Mouse (Mus musculus) kidney, postnatal 25 days (tissue): Measurements from ENCODE around the gene Srrm4.
"Not testable (repeated sequence)": the region's sequence is repeated elsewhere in the genome, so short reads cannot be mapped to it uniquely, and the experiment has no call there.

Experiments used
- DNase-seq, 2 experiments: peaks; one replicate each; pipeline ENCODE4 v3.0.0; 2021; ENCODE audit warnings: mixed read lengths in 2 of 2

Gene Srrm4

GRCm38 (mm10) chr5:116438328-116438727, 153.3 kb downstream of the Srrm4 start:
- no peak for DNase-seq

- no peak for DNase-seq
Observed at GRCm38 (mm10) chr5:116436117-116436516, 155.5 kb downstream of the Srrm4 start.

DNA sequence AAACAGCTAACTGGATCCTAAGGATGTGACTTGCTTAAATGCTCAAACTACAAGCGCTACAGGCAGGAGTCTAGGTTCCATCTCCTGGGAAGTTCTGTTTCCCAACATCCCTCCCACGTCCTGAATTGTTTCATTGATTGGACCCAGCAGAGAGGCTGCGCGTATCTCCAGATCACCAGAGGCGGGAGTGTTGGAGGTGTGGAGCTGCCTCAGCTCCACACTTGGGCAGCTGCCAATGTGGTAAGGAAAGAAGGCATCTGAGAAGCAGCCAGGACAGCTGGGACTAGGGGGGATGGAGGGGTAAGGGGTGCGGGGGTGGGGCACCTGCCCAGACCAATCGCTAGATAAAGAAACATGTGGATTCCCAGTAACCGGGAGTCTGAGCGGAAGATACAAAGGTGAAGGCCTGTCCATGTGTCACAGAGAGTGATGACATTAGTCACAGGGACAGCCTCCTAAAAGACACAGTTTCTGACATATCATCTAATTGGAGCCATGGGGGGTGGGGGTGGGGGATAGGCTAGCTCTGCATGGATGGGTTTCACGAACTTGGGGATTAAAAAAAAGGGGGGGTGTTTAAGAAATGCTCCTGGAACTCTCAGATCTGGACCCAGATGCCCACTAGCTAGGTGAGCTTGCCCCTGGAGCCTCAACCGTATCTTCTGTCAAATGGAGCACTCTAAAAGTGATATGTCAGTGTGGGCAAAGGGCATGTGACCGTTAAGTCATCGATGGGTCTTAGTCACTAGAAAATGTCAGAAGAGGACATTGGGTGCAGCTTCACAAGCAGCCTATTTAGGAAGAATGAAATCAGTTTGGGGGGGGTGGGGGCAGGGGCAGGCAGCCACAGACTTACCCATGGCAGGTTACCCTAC, 156.4 kb downstream of the Srrm4 start:
- no peak for DNase-seq

DNA sequence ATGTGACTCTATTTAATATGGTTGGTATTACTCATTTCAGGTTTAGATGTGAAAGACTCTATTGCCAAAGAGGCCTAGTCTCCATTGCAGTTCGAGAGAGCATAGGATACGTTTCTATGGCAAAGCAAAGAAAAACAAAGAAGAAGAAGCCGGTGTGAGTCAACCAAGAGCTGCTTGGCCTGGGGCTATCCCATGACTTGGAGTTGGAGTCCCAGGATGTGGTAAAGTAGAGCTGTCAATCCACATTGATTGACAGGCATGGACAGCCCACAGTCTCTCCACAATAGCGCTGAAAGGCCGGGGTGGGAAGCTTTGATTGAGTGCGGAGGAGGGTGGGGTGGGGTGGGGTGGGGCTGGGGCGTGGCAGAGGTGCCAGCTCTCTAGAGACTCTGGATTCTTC, 158.7 kb downstream of the Srrm4 start:
- DNase-seq, result no peak

DNA sequence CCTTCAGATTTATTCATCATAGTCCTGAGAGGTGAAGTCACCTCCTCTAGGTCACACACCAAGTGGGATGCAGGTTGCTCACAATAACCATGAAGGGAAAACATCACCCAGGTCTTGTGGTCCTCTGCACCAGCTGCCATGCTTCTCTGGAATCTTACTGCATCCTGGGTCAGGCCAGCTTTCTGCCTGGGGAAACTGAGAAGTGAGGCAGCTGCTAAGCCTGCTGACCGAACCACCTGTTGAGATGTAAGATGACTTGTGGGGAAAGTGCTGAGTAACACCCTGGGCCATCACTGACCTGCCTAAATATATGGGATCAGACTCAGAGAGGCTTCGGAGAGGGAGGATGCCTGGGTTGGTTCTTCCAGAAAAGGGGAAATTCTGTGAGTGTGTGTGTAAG, 164.9 kb downstream of the Srrm4 start:
- DNase-seq, result no peak

DNA sequence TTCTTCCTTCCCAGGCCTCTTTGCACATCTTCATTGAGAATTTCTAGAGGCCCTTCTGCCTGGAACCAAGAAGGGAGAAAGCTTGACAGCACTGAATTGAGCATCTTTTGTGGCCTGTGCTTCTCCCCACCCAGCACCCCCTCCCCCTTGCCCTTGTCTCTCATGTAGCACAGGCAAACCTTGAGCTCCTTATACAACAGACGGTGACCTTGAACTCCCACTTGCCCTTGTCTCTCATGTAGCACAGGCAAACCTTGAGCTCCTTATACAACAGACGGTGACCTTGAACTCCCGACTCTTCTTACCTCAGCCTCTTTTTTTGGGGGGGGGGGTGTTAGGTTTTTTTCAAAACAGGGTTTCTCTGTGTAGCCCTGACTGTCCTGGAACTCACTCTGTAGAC, 165.9 kb downstream of the Srrm4 start:
- not testable (repeated sequence) for DNase-seq

DNA sequence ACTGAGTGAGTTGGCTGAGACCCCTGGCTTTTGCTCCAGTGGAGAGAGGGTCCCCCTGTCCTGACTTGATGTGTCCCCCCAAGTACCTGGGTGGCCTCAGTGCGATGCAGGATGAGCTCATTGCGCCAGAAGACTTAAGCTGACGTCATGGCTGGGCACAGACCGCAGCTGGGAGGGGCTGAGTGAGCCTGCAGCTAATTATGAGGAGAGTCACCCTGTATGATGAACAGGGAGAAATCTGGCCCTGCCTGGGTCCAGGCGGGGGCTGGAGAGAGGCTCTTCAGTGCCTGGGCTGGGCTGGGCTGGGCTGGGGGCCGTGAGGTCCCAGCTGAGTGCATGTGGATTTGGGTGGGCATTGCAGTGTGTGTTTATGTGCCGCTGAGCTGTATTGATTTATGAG, 166.3 kb downstream of the Srrm4 start:
- DNase-seq, result no peak

DNA sequence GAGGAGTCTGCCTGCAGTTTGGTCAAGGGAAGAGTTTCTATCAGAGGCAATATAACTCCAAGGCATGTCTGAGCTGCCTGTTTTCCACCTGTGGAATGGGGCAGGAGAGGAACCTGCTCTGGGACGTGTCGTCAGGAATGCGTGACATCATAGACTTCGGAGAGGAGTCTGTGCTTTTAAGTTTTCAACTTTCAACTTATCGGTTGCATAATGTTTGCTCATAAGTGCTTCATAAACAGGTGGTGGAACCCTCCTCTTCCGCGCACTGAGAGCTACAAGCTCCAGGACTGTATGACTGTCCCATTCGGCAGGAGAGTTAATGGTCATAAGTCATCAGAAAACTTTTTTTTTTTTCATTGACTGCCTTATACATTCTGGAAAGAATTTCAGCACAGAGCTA, 167.9 kb downstream of the Srrm4 start:
- no peak for DNase-seq

DNA sequence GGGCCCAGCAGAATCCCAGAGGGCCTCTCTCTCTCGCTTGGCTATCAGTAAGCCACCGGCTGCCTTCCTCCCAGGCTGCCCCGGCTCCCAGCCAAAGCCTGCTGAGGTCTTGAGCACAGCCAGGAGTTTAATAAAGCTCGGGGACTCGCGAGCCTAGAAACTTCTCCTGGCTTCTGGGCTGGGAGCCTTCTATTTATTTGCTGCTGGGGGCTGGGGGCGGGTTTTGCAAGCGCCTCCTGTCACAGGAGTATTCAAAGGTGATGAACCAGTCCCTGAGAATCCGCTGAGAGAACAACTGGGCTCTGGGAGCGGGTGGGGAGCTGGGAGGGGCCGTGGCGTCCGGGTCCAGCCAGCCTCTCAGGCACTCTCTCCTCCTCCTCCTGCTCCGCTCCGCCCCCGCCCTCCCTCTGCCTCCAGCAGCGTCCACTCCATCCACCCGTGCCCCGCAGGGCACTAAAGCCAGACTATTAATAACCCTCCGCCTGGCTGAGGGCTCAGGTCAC, 168.9 kb downstream of the Srrm4 start, which contains the start of gene Hspb8:
Gene Hspb8, minus strand, starts transcription at position 166 of the 503 bp plus-strand sequence.
- DNase-seq, result peak; percentile 68 to 83

GRCm38 (mm10) chr5:116421791-116422481, 169.7 kb downstream of the Srrm4 start:
- DNase-seq, result no peak

DNA sequence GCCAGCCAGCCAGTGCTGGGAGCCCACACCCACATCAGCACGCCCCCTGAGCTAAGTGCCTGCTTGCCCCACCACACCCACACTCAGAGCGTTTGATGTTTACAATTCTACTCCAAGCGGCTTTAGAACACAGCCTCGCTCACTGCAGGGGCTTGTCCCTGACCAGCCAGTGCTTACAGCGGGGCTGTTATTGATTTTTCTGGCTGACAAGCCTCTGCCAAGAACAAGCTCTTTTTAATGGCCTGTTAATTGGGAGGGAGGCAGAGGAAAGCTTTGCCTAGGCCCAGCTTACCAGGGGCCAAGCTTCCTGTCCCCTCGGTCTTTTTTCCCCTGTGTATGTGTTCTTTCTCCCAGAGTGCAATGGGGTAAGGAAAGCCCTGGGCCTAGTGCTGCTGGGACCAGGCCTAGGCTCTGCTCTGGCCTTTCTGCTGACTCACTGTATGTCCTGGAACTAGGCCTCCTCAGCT, 170.8 kb downstream of the Srrm4 start:
- no peak for DNase-seq

- no peak for DNase-seq
Observed at GRCm38 (mm10) chr5:116420213-116420612, 171.4 kb downstream of the Srrm4 start.

GRCm38 (mm10) chr5:116419322-116420045, 172.1 kb downstream of the Srrm4 start:
- DNase-seq, result no peak

- no peak for DNase-seq
Observed at GRCm38 (mm10) chr5:116416208-116416607, 175.4 kb downstream of the Srrm4 start.

DNA sequence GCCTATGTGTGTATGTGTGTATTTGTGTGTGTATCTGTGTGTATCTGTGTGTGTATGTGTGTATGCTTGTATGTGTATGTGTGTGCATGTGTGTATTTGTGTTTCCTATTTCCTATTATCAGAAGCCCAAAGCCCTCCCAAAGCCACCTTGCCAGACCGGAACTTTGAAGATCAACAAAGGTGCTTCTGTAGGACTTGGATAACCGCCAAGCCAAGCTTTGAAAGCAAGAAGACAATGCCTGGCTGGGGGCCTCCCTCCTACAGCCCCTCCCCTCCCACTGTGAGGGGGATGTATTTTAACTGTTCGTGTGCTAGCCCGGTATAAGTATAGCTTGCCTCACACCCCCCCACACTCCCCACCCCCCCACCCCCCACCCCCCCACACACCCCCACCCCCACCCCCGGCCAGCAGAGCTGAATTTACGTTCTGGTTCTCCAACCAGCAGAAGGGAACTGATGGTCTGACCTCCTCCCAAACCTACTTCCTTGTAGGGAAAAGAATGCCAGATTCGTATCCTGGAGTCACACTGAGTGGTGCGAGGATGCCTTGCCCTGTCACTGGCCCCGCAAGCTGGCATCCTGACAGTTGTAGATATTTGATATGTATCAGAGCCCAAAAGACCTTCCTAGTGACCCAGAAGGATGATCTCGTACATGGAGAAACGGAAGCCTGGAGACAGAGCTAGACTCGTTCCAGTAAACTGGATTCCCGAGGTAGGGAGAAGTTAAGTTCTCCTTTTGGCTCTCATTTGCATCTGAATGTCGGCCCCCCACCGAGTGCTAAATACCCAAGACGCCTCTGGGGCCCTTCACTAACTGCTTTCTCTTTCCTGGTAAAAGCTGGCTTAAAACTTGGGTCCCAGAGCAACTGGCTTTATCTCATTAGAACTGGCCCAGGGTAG, 181.7 kb downstream of the Srrm4 start:
- peak; percentile 41 to 58 for DNase-seq

GRCm38 (mm10) chr5:116408965-116409364, 182.7 kb downstream of the Srrm4 start:
- no peak for DNase-seq

GRCm38 (mm10) chr5:116407936-116408335, 183.7 kb downstream of the Srrm4 start:
- no peak for DNase-seq

DNA sequence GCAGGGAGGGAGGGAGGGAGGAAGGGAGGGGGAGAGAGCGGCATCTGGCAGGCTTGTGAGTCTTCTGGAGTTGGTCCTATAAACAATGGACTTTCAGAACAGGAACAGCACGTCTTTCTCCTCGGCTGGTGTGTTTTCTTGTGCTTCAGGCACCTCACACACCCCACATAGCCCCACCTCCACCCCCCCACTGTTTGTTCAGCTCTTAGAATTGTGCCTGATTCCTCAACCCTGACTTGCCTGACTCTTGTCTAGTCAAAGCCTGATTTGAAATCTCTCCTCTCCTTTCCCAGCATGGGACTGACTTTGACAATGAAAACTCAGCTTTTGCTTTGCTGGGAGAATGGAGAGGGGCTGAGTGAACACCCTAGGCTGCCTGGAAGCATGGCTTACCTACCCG, 184.3 kb downstream of the Srrm4 start:
- DNase-seq, result no peak

DNA sequence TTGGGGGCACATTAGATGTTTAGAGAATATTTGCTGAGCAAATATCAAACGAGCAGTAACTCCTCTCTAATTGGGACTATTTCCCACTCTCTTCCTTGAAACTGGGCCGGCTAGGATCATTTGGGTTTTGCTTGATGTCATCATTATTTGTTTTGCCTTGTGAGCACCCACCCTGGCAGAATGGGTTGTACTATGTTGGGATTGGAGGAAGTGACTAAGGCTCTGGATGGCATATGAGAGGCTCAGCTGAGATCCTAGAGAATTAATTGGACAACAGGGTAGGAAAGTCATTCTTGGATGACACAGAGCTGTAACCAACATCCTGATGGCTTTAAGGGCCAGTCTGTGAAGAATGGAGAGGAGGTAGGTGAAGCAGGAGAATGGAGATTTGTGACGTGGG, 185.1 kb downstream of the Srrm4 start:
- DNase-seq, result no peak

DNA sequence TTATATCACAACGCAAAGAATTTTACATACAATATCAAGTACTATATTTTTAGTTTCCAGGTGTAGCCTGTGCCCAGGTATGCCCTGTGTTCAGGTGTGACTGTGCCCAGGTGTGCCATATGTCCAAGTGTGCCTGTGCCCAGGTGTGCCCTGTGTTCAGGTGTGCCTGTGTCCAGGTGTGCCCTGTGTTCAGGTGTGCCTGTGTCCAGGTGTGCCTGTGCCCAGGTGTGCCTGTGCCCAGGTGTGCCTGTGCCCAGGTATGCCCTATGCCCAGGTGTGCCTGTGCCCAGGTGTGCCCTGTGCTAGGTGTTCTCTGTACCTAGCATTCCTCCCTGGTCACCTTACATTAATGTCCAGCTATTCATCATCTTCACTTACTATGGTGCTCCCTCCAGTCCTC, 185.7 kb downstream of the Srrm4 start:
- no peak for DNase-seq

DNA sequence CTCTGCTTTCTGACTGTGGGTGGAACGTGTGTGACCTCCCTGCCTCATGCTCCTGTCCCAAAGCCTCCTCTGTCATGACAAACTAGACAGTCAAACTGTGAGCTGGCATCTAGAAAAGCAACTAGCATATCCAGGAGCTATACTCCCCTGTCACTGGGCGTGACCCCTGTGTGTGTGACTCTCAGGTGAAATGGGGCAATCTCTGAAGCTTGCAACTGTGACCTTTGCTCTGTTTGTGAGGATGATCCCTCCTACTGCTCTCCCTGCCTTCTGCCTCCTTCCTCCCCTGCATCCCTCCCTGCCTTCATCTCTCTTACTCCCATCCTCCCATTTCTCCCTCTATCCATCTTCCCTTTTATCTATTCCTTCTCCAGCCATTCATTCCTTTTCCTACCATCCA, 187.6 kb downstream of the Srrm4 start:
- no peak for DNase-seq

- no peak for DNase-seq
Observed at GRCm38 (mm10) chr5:116400801-116401200, 190.8 kb downstream of the Srrm4 start.
